Mouse (Mus musculus) forebrain, embryonic 12.5 days (tissue): Measurements from ENCODE around the gene Bcl2l1. TPM values are rescaled to one million over a fixed set of nuclear protein-coding genes. Genes with fewer than 3 reads are reported as not detected.

Experiments used
- ATAC-seq: fragments of 200-750 bp; cut with Nextera tagmentation; 2 replicates; pipeline ENCODE4 v1.8.0; 2017; ENCODE audit warnings: moderate TSS enrichment; ENCODE audit not compliant: low FRiP score
- H3K27ac ChIP-seq: fragments of 300-500 bp; sonication (generic); 2 replicates; pipeline ENCODE4 v1.5.1; 2016; ENCODE audit warnings: mild to moderate bottlenecking
- H3K27me3 ChIP-seq: fragments of 300-500 bp; sonication (generic); 2 replicates; pipeline ENCODE4 v1.6.1; 2016; ENCODE audit warnings: mild to moderate bottlenecking
- H3K36me3 ChIP-seq: fragments of 300-500 bp; sonication (generic); replicated peaks from 2 replicates; pipeline ENCODE4 v1.6.1; 2016; ENCODE audit warnings: mild to moderate bottlenecking
- H3K4me1 ChIP-seq: fragments of 300-500 bp; sonication (generic); 2 replicates; pipeline ENCODE4 v1.6.1; 2016
- H3K4me2 ChIP-seq: fragments of 300-500 bp; sonication (generic); 2 replicates; pipeline ENCODE4 v1.6.1; 2016; ENCODE audit warnings: mild to moderate bottlenecking, moderate library complexity
- H3K4me3 ChIP-seq: fragments of 300-500 bp; sonication (generic); replicated peaks from 2 replicates; pipeline ENCODE4 v1.5.1; 2016; ENCODE audit warnings: mild to moderate bottlenecking
- H3K9ac ChIP-seq: fragments of 300-500 bp; sonication (generic); 2 replicates; pipeline ENCODE4 v1.6.1; 2016; ENCODE audit warnings: mild to moderate bottlenecking
- H3K9me3 ChIP-seq: fragments of 300-500 bp; sonication (generic); 2 replicates; pipeline ENCODE4 v1.6.1; 2016
- WGBS: fragments of 180-500 bp; shearing (Covaris S2); methylation state at CpG from one replicate; pipeline ENCODE4 v1.1.7; 2016; 5-methylcytosine and 5-hydroxymethylcytosine counted together
- polyA plus RNA-seq: library from polyadenylated mRNA; unstranded; fragments of >200 nt; fragmentation: Nextera tagmentation; extraction: Ambion mirVana; gene quantifications from 2 replicates; pipeline ENCODE4 v1.2.1, GENCODE M21; 2016

Gene Bcl2l1
- polyA plus RNA-seq, 1 experiment from 2014 or later: 159 TPM

GRCm38 (mm10) chr2:152776435-152776834, 55.1 kb downstream of the Bcl2l1 start:
- WGBS: 88% methylated on average over 2 of the region's 2 CpGs

GRCm38 (mm10) chr2:152776019-152776418, 55.5 kb downstream of the Bcl2l1 start:
- no peak overlapping the region for H3K4me2 ChIP-seq
- no peaks in the 10 kb centered on the region for H3K4me1 ChIP-seq
- peaks cover 18% of the 10 kb centered on the region for H3K36me3 ChIP-seq
- no peak overlapping the region for H3K4me3 ChIP-seq
- no peak overlapping the region for H3K27ac ChIP-seq
- H3K9me3 ChIP-seq: no peaks in the 10 kb centered on the region
- H3K9ac ChIP-seq: no peak overlapping the region
- no peak for ATAC-seq
- no peaks in the 10 kb centered on the region for H3K27me3 ChIP-seq
- 86% methylated on average over 3 of the region's 3 CpGs for WGBS

More at GRCm38 (mm10) chr2:152776435-152776834, 55.1 kb downstream of the Bcl2l1 start:
- Histone ChIP-seq H3K4me1 (no peaks in the 10 kb centered on the region), H3K4me3 (no peak overlapping the region), H3K9me3 (no peaks in the 10 kb centered on the region), H3K4me2 (no peak overlapping the region), H3K27me3 (no peaks in the 10 kb centered on the region), H3K27ac (no peak overlapping the region), H3K9ac (no peak overlapping the region), H3K36me3 (peaks cover 22% of the 10 kb centered on the region)
- ATAC-seq: no peak

DNA sequence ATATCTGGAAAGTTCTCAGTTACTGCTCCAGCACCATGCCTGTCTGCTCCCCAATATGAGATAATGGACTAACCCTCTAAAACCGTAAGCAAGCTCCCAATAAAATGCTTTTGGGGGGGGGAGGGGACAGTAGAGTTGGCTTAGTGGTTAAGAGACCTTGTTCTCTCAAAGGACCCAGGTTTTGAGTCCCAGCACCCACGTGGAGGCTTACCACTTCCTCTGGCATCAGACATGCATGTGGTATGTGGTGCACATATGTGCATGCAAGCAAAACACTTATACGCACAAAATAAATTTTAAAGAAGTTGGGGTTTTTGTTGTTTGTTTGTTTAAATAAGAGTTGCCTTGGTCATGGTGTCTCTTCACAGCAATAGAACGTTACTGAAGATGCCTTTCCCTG, 56.2 kb downstream of the Bcl2l1 start:
- peaks cover 12% of the 10 kb centered on the region for H3K36me3 ChIP-seq
- H3K27me3 ChIP-seq: no peaks in the 10 kb centered on the region
- H3K9ac ChIP-seq: no peak overlapping the region
- no peak overlapping the region for H3K4me3 ChIP-seq
- H3K9me3 ChIP-seq: no peaks in the 10 kb centered on the region
- no peak overlapping the region for H3K4me2 ChIP-seq
- WGBS: 81% methylated on average over 4 of the region's 4 CpGs
- ATAC-seq: no peak
- no peak overlapping the region for H3K27ac ChIP-seq
- no peaks in the 10 kb centered on the region for H3K4me1 ChIP-seq

DNA sequence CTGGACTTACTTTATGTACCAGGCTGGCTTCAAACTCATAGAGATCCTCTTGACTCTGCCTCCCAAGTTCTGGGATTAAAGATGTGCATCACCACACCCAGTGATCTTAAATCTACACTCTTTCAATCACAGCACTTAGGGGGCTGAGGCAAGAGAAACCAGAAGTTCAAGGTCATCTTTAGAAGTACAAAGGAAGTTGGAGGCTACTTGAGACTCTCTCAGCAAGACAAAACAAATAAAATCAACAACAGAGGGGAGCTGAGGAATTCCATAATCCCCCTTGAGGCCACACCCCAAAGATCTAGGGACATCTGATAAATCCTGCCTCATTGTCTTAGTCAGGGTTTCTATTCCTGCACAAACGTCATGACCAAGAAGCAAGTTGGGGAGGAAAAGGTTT, 59.3 kb downstream of the Bcl2l1 start:
- 28% methylated on average over 1 of the region's 1 CpGs for WGBS
- no peak overlapping the region for H3K4me2 ChIP-seq
- ATAC-seq: no peak

DNA sequence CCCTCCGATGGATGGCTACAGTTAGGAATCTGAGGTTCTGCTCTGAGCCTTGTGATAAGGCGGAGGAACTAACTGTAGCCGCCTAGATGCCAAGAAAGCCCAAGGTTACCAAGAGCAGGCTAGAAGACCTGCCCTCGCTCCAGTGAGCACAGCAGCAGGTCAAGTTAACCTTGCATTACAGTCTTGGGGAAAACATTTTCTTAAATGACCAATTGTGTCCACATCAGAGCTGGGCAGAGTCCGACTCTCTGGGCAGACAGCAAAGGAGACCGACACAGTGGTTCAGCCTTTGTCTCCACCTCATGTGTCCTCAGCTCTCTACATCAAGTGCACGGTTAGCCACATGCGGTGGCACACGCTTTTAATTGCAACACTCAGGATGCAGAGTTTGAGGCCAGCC, 60.0 kb downstream of the Bcl2l1 start:
- no peak overlapping the region for H3K9ac ChIP-seq
- no peak overlapping the region for H3K4me2 ChIP-seq
- H3K27me3 ChIP-seq: no peaks in the 10 kb centered on the region
- H3K9me3 ChIP-seq: no peaks in the 10 kb centered on the region
- H3K4me1 ChIP-seq: no peaks in the 10 kb centered on the region
- 90% methylated on average over 9 of the region's 9 CpGs for WGBS
- no peak overlapping the region for H3K4me3 ChIP-seq
- no peaks in the 10 kb centered on the region for H3K36me3 ChIP-seq
- no peak for ATAC-seq
- H3K27ac ChIP-seq: no peak overlapping the region

More for the DNA sequence above, 59.3 kb downstream of the Bcl2l1 start:
- no peak overlapping the region for H3K4me3 ChIP-seq
- no peaks in the 10 kb centered on the region for H3K4me1 ChIP-seq
- H3K9me3 ChIP-seq: no peaks in the 10 kb centered on the region
- no peaks in the 10 kb centered on the region for H3K27me3 ChIP-seq
- H3K27ac ChIP-seq: no peak overlapping the region
- no peak overlapping the region for H3K9ac ChIP-seq
- H3K36me3 ChIP-seq: no peaks in the 10 kb centered on the region

- H3K4me1 ChIP-seq: peaks cover 12% of the 10 kb centered on the region
- H3K4me2 ChIP-seq: no peak overlapping the region
- H3K9me3 ChIP-seq: no peaks in the 10 kb centered on the region
- H3K4me3 ChIP-seq: no peak overlapping the region
- WGBS: 88% methylated on average over 7 of the region's 7 CpGs
- H3K36me3 ChIP-seq: no peaks in the 10 kb centered on the region
- H3K27me3 ChIP-seq: no peaks in the 10 kb centered on the region
- no peak for ATAC-seq
- no peak overlapping the region for H3K9ac ChIP-seq
- H3K27ac ChIP-seq: peak overlapping the region; percentile 5; the same call in 1 of the 2 replicates
Observed at GRCm38 (mm10) chr2:152769677-152770076, 61.9 kb downstream of the Bcl2l1 start.

GRCm38 (mm10) chr2:152767618-152768271, 63.8 kb downstream of the Bcl2l1 start:
- H3K27me3 ChIP-seq: no peaks in the 10 kb centered on the region
- no peaks in the 10 kb centered on the region for H3K36me3 ChIP-seq
- 0 out of 2 replicates have a peak, but pooled peaks have one; percentile 31 for ATAC-seq
- no peak overlapping the region for H3K4me3 ChIP-seq
- H3K27ac ChIP-seq: no peak overlapping the region
- H3K9ac ChIP-seq: no peak overlapping the region
- peaks cover 23% of the 10 kb centered on the region for H3K4me1 ChIP-seq
- H3K9me3 ChIP-seq: no peaks in the 10 kb centered on the region
- 58% methylated on average over 12 of the region's 12 CpGs for WGBS
- no peak overlapping the region for H3K4me2 ChIP-seq

- Histone ChIP-seq H3K9me3 (no peaks in the 10 kb centered on the region), H3K27ac (no peak overlapping the region), H3K4me1 (peaks cover 23% of the 10 kb centered on the region), H3K4me3 (no peak overlapping the region), H3K9ac (no peak overlapping the region), H3K36me3 (no peaks in the 10 kb centered on the region), H3K4me2 (peak overlapping the region; percentile 27; the same call in 1 of the 2 replicates), H3K27me3 (no peaks in the 10 kb centered on the region)
- 22% methylated on average over 25 of the region's 25 CpGs for WGBS
- peak; percentile 52 for ATAC-seq
Observed at GRCm38 (mm10) chr2:152766387-152767123, 65.0 kb downstream of the Bcl2l1 start.

GRCm38 (mm10) chr2:152765045-152765674, 66.4 kb downstream of the Bcl2l1 start:
- no peaks in the 10 kb centered on the region for H3K9me3 ChIP-seq
- H3K4me2 ChIP-seq: peak overlapping the region; percentile 46
- peak; percentile 55; the same call in 1 of the 2 replicates for ATAC-seq
- peak overlapping the region; percentile 16; the same call in 1 of the 2 replicates for H3K27ac ChIP-seq
- no peaks in the 10 kb centered on the region for H3K27me3 ChIP-seq
- H3K9ac ChIP-seq: no peak overlapping the region
- WGBS: 12% methylated on average over 6 of the region's 7 CpGs
- H3K36me3 ChIP-seq: no peaks in the 10 kb centered on the region
- 0 out of 2 replicates have a peak overlapping the region, but pooled peaks have one; percentile 13 for H3K4me3 ChIP-seq
- H3K4me1 ChIP-seq: peaks cover 23% of the 10 kb centered on the region

GRCm38 (mm10) chr2:152764172-152765044, 67.1 kb downstream of the Bcl2l1 start:
- H3K4me2 ChIP-seq: peak overlapping the region; percentile 46
- peak overlapping the region; percentile 46; the same call in 1 of the 2 replicates for H3K27ac ChIP-seq
- H3K27me3 ChIP-seq: no peaks in the 10 kb centered on the region
- H3K9ac ChIP-seq: no peak overlapping the region
- 0 out of 2 replicates have a peak overlapping the region, but pooled peaks have one; percentile 13 for H3K4me3 ChIP-seq
- H3K9me3 ChIP-seq: no peaks in the 10 kb centered on the region
- H3K36me3 ChIP-seq: no peaks in the 10 kb centered on the region
- H3K4me1 ChIP-seq: peaks cover 23% of the 10 kb centered on the region
- ATAC-seq: peak; percentile 47
- 3% methylated on average over 14 of the region's 14 CpGs for WGBS

- Histone ChIP-seq H3K4me2 (no peak overlapping the region), H3K27ac (no peak overlapping the region), H3K4me1 (peaks cover 23% of the 10 kb centered on the region), H3K36me3 (no peaks in the 10 kb centered on the region), H3K27me3 (no peaks in the 10 kb centered on the region; the same call in 1 of the 2 replicates), H3K4me3 (no peak overlapping the region), H3K9ac (no peak overlapping the region), H3K9me3 (no peaks in the 10 kb centered on the region)
- WGBS: 86% methylated on average over 6 of the region's 6 CpGs
- no peak for ATAC-seq
Observed at GRCm38 (mm10) chr2:152763310-152763709, 68.2 kb downstream of the Bcl2l1 start.
